Mouse (Mus musculus): ENCODE results near the gene Azgp1. TPM values are rescaled to one million over a fixed set of nuclear protein-coding genes. Genes with fewer than 3 reads are reported as not detected.

Gene Azgp1
- polyA plus RNA-seq, 1 experiment, result 0.08 TPM

GRCm38 (mm10) chr5:137956404-137956803 is 24.9 kb upstream of the Azgp1 start:
- no peak for DNase-seq
- Histone ChIP-seq H3K4me3 (replicated peaks; ENCODE audit: insufficient read depth, low read depth, low read length) (no peak overlapping the region), H3K4me1 (ENCODE audit: control insufficient read depth, insufficient read depth, low read length) (no peaks in the 10 kb centered on the region), H3K27me3 (ENCODE audit: control insufficient read depth, insufficient read depth, low read length) (no peaks in the 10 kb centered on the region), H3K27ac (ENCODE audit: insufficient read depth, low read length) (no peak overlapping the region)
- 92% methylated on average over 3 of the region's 3 CpGs for WGBS
- no peak for TF ChIP-seq POLR2A (IDR thresholded peaks at IDR 0.05; ENCODE audit: borderline replicate concordance, insufficient read depth, low read length)
- no peak for TF ChIP-seq CTCF (IDR thresholded peaks at IDR 0.05; ENCODE audit: borderline replicate concordance, insufficient read depth, low read depth, low read length)

- 63% methylated on average over 8 of the region's 8 CpGs for WGBS
- peak; percentile 8 to 26 for DNase-seq
- Histone ChIP-seq H3K4me1 (ENCODE audit: control insufficient read depth, insufficient read depth, low read length) (no peaks in the 10 kb centered on the region), H3K27ac (ENCODE audit: insufficient read depth, low read length) (peak within 1 kb of the TSS; percentile 26; the same call in 1 of the 2 replicates), H3K27me3 (ENCODE audit: control insufficient read depth, insufficient read depth, low read length) (no peaks in the 10 kb centered on the region), H3K4me3 (replicated peaks; ENCODE audit: insufficient read depth, low read depth, low read length) (peak within 1 kb of the TSS; percentile 25)
- TF ChIP-seq POLR2A (IDR thresholded peaks at IDR 0.05; ENCODE audit: borderline replicate concordance, insufficient read depth, low read length) (no peak), CTCF (IDR thresholded peaks at IDR 0.05; ENCODE audit: borderline replicate concordance, insufficient read depth, low read depth, low read length) (no peak)
Observed at GRCm38 (mm10) chr5:137962945-137963344, 18.4 kb upstream of the Azgp1 start, which contains the start of gene Gjc3. Gene Gjc3, minus strand, starts transcription at chr5:137963098.

DNA sequence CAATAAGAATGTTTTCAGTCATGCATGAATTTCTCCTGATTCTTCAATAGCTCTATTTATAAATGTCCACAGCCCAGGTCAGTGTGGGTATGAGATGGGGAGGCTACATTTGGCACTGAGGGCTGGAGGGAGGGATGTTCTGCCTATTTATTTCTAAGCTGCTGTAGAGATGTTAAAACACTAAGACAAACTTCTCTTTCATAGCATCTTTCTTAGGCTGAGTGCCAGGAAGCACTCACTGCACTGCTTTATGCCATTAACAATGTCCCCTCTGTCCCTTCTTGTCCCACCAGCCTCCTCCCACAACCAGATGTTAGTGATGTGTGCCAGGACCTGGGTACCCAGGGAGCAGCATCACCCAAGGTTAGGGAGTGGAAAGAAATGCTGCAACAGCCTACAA is 14.8 kb upstream of the Azgp1 start:
- no peaks in the 10 kb centered on the region for H3K4me1 ChIP-seq (ENCODE audit: control insufficient read depth, insufficient read depth, low read length)
- peak in 1 of 2 experiments; percentile 28 for DNase-seq
- no peak overlapping the region for H3K27ac ChIP-seq (ENCODE audit: insufficient read depth, low read length)
- no peak overlapping the region for H3K4me3 ChIP-seq (replicated peaks; ENCODE audit: insufficient read depth, low read depth, low read length)
- TF ChIP-seq CTCF (IDR thresholded peaks at IDR 0.05; ENCODE audit: borderline replicate concordance, insufficient read depth, low read depth, low read length), result no peak
- no peak for TF ChIP-seq POLR2A (IDR thresholded peaks at IDR 0.05; ENCODE audit: borderline replicate concordance, insufficient read depth, low read length)
- no peaks in the 10 kb centered on the region for H3K27me3 ChIP-seq (ENCODE audit: control insufficient read depth, insufficient read depth, low read length)

DNA sequence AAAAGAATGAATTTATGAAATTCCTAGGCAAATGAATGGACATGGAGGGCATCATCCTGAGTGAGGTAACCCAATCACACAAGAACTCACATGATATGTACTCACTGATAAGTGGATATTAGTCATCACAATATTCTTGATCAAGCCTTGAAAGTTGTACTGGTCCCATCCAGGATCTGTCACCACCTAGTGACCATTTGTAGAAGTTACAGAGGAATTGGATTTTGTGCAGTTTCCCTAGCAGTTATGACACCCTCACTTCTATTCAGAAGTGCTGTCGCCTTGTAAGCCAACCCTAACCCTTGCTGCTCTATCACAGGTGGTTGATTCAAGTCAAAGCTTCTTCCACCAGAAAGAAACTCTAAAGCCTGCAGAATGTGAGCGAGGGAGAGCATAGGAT is 8.2 kb upstream of the Azgp1 start:
- Histone ChIP-seq H3K4me1 (ENCODE audit: control insufficient read depth, insufficient read depth, low read length) (no peaks in the 10 kb centered on the region), H3K27ac (ENCODE audit: insufficient read depth, low read length) (no peak overlapping the region), H3K4me3 (replicated peaks; ENCODE audit: insufficient read depth, low read depth, low read length) (no peak overlapping the region), H3K27me3 (ENCODE audit: control insufficient read depth, insufficient read depth, low read length) (no peaks in the 10 kb centered on the region)
- TF ChIP-seq POLR2A (IDR thresholded peaks at IDR 0.05; ENCODE audit: borderline replicate concordance, insufficient read depth, low read length), result no peak
- TF ChIP-seq CTCF (IDR thresholded peaks at IDR 0.05; ENCODE audit: borderline replicate concordance, insufficient read depth, low read depth, low read length), result no peak
- no peak for DNase-seq
- 74% methylated on average over 2 of the region's 2 CpGs for WGBS

- no peak overlapping the region for H3K4me3 ChIP-seq (replicated peaks; ENCODE audit: insufficient read depth, low read depth, low read length)
- 54% methylated on average over 3 of the region's 3 CpGs for WGBS
- H3K27me3 ChIP-seq (ENCODE audit: control insufficient read depth, insufficient read depth, low read length), result no peaks in the 10 kb centered on the region
- no peaks in the 10 kb centered on the region for H3K4me1 ChIP-seq (ENCODE audit: control insufficient read depth, insufficient read depth, low read length)
- H3K27ac ChIP-seq (ENCODE audit: insufficient read depth, low read length), result no peak overlapping the region
- TF ChIP-seq POLR2A (IDR thresholded peaks at IDR 0.05; ENCODE audit: borderline replicate concordance, insufficient read depth, low read length), result no peak
- peak; percentile 37; the same call in 1 of the 2 replicates for TF ChIP-seq CTCF (IDR thresholded peaks at IDR 0.05; ENCODE audit: borderline replicate concordance, insufficient read depth, low read depth, low read length)
- no peak for DNase-seq
Observed at GRCm38 (mm10) chr5:137973738-137974137, 7.6 kb upstream of the Azgp1 start.

GRCm38 (mm10) chr5:137974724-137975123 is 6.6 kb upstream of the Azgp1 start:
- Histone ChIP-seq H3K27ac (ENCODE audit: insufficient read depth, low read length) (no peak overlapping the region), H3K27me3 (ENCODE audit: control insufficient read depth, insufficient read depth, low read length) (no peaks in the 10 kb centered on the region), H3K4me3 (replicated peaks; ENCODE audit: insufficient read depth, low read depth, low read length) (no peak overlapping the region), H3K4me1 (ENCODE audit: control insufficient read depth, insufficient read depth, low read length) (no peaks in the 10 kb centered on the region)
- DNase-seq, result no peak
- TF ChIP-seq POLR2A (IDR thresholded peaks at IDR 0.05; ENCODE audit: borderline replicate concordance, insufficient read depth, low read length) (no peak), CTCF (IDR thresholded peaks at IDR 0.05; ENCODE audit: borderline replicate concordance, insufficient read depth, low read depth, low read length) (no peak)
- 37% methylated on average over 3 of the region's 3 CpGs for WGBS

- Histone ChIP-seq H3K27me3 (ENCODE audit: control insufficient read depth, insufficient read depth, low read length) (no peaks in the 10 kb centered on the region), H3K4me1 (ENCODE audit: control insufficient read depth, insufficient read depth, low read length) (no peaks in the 10 kb centered on the region), H3K27ac (ENCODE audit: insufficient read depth, low read length) (no peak overlapping the region), H3K4me3 (replicated peaks; ENCODE audit: insufficient read depth, low read depth, low read length) (no peak overlapping the region)
- DNase-seq, result no peak
- TF ChIP-seq POLR2A (IDR thresholded peaks at IDR 0.05; ENCODE audit: borderline replicate concordance, insufficient read depth, low read length) (no peak), CTCF (IDR thresholded peaks at IDR 0.05; ENCODE audit: borderline replicate concordance, insufficient read depth, low read depth, low read length) (no peak)
- WGBS, result 38% methylated on average over 1 of the region's 1 CpGs
Observed at GRCm38 (mm10) chr5:137975434-137975833, 5.9 kb upstream of the Azgp1 start.

DNA sequence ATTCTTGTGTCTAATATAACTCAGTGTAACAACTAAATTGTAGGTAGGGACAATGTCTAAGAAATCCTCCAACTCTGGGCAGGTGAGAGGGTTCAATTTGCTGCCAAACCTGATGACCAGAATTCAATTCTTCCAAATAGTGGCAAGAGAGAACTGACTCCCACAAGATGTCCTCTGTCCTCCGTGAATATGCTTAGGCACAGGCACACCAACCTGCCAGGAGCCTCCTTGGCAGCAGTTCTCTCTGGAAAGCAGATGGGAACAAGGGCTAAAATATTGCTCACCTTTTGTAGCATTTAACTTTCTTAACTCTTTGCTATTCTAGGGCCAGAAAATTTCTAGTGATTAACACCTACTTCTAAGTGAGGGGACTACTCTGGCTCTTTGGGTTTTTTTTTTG is 4.0 kb upstream of the Azgp1 start:
- no peaks in the 10 kb centered on the region for H3K4me1 ChIP-seq (ENCODE audit: control insufficient read depth, insufficient read depth, low read length)
- no peak overlapping the region for H3K4me3 ChIP-seq (replicated peaks; ENCODE audit: insufficient read depth, low read depth, low read length)
- H3K27me3 ChIP-seq (ENCODE audit: control insufficient read depth, insufficient read depth, low read length), result no peaks in the 10 kb centered on the region
- no peak overlapping the region for H3K27ac ChIP-seq (ENCODE audit: insufficient read depth, low read length)
- TF ChIP-seq CTCF (IDR thresholded peaks at IDR 0.05; ENCODE audit: borderline replicate concordance, insufficient read depth, low read depth, low read length), result no peak
- TF ChIP-seq POLR2A (IDR thresholded peaks at IDR 0.05; ENCODE audit: borderline replicate concordance, insufficient read depth, low read length), result no peak
- DNase-seq, result no peak
- 3% methylated on average over 1 of the region's 1 CpGs for WGBS
